Mouse (Mus musculus): ENCODE measurements at regions not wholly inside any gene's neighbourhood (a gene's known extent, or its start where the extent isn't known, plus 50 kb on each side); places are given as distances from the start of the nearest gene placed in this dataset.

- Histone ChIP-seq H3K4me3 (replicated peaks; ENCODE audit: low read length) (no peak overlapping the region), H3K36me3 (ENCODE audit: insufficient read depth, low read length) (no peaks in the 10 kb centered on the region), H3K4me1 (replicated peaks; ENCODE audit: low read depth, low read length) (no peaks in the 10 kb centered on the region), H3K9me3 (ENCODE audit: low read length) (no peaks in the 10 kb centered on the region), H3K27me3 (ENCODE audit: insufficient read depth, low read length) (no peaks in the 10 kb centered on the region)
- TF ChIP-seq NANOG (IDR thresholded peaks at IDR 0.05; ENCODE audit: borderline replicate concordance, low read length) (no peak), CTCF (conservative IDR thresholded peaks at IDR 0.05; ENCODE audit: low read length) (no peak), POU5F1 (IDR thresholded peaks at IDR 0.05; ENCODE audit: borderline replicate concordance, low read length) (no peak)
Observed at GRCm38 (mm10) chr10:15321480-15321879, 603.5 kb upstream of the Gje1 start.

- H3K27me3 ChIP-seq (ENCODE audit: insufficient read depth, low read length): no peaks in the 10 kb centered on the region
- no peaks in the 10 kb centered on the region for H3K4me1 ChIP-seq (replicated peaks; ENCODE audit: low read depth, low read length)
- H3K36me3 ChIP-seq (ENCODE audit: insufficient read depth, low read length): no peaks in the 10 kb centered on the region
- TF ChIP-seq POU5F1 (IDR thresholded peaks at IDR 0.05; ENCODE audit: borderline replicate concordance, low read length): no peak
- no peak for TF ChIP-seq NANOG (IDR thresholded peaks at IDR 0.05; ENCODE audit: borderline replicate concordance, low read length)
- no peaks in the 10 kb centered on the region for H3K9me3 ChIP-seq (ENCODE audit: low read length)
- H3K4me3 ChIP-seq (replicated peaks; ENCODE audit: low read length): no peak overlapping the region
Observed at GRCm38 (mm10) chr10:15317017-15317607, 599.1 kb upstream of the Gje1 start.

GRCm38 (mm10) chr10:15310650-15311049 lies 592.6 kb upstream of the Gje1 start:
- Histone ChIP-seq H3K4me1 (replicated peaks; ENCODE audit: low read depth, low read length) (no peaks in the 10 kb centered on the region), H3K4me3 (replicated peaks; ENCODE audit: low read length) (no peak overlapping the region), H3K27me3 (ENCODE audit: insufficient read depth, low read length) (no peaks in the 10 kb centered on the region), H3K9me3 (ENCODE audit: low read length) (no peaks in the 10 kb centered on the region), H3K36me3 (ENCODE audit: insufficient read depth, low read length) (no peaks in the 10 kb centered on the region)
- TF ChIP-seq CTCF (conservative IDR thresholded peaks at IDR 0.05; ENCODE audit: low read length) (no peak), NANOG (IDR thresholded peaks at IDR 0.05; ENCODE audit: borderline replicate concordance, low read length) (no peak), POU5F1 (IDR thresholded peaks at IDR 0.05; ENCODE audit: borderline replicate concordance, low read length) (no peak)

GRCm38 (mm10) chr10:15305811-15306473 lies 587.9 kb upstream of the Gje1 start:
- Histone ChIP-seq H3K4me3 (replicated peaks; ENCODE audit: low read length) (no peak overlapping the region), H3K4me1 (replicated peaks; ENCODE audit: low read depth, low read length) (no peaks in the 10 kb centered on the region), H3K36me3 (ENCODE audit: insufficient read depth, low read length) (no peaks in the 10 kb centered on the region), H3K27me3 (ENCODE audit: insufficient read depth, low read length) (no peaks in the 10 kb centered on the region), H3K9me3 (ENCODE audit: low read length) (no peaks in the 10 kb centered on the region)
- TF ChIP-seq POU5F1 (IDR thresholded peaks at IDR 0.05; ENCODE audit: borderline replicate concordance, low read length) (no peak), NANOG (IDR thresholded peaks at IDR 0.05; ENCODE audit: borderline replicate concordance, low read length) (no peak), CTCF (conservative IDR thresholded peaks at IDR 0.05; ENCODE audit: low read length) (no peak)

GRCm38 (mm10) chr10:15300199-15301085 lies 582.4 kb upstream of the Gje1 start:
- Histone ChIP-seq H3K27me3 (ENCODE audit: insufficient read depth, low read length) (no peaks in the 10 kb centered on the region), H3K4me3 (replicated peaks; ENCODE audit: low read length) (no peak overlapping the region), H3K9me3 (ENCODE audit: low read length) (no peaks in the 10 kb centered on the region), H3K4me1 (replicated peaks; ENCODE audit: low read depth, low read length) (peaks cover 4% of the 10 kb centered on the region; the same call in 1 of the 2 replicates), H3K36me3 (ENCODE audit: insufficient read depth, low read length) (no peaks in the 10 kb centered on the region)
- TF ChIP-seq CTCF (conservative IDR thresholded peaks at IDR 0.05; ENCODE audit: low read length): peak; percentile 76
- no peak for TF ChIP-seq NANOG (IDR thresholded peaks at IDR 0.05; ENCODE audit: borderline replicate concordance, low read length)

- Histone ChIP-seq H3K27me3 (ENCODE audit: insufficient read depth, low read length) (no peaks in the 10 kb centered on the region), H3K9me3 (ENCODE audit: low read length) (no peaks in the 10 kb centered on the region), H3K36me3 (ENCODE audit: insufficient read depth, low read length) (no peaks in the 10 kb centered on the region), H3K4me3 (replicated peaks; ENCODE audit: low read length) (no peak overlapping the region), H3K4me1 (replicated peaks; ENCODE audit: low read depth, low read length) (peaks cover 4% of the 10 kb centered on the region; the same call in 1 of the 2 replicates)
- TF ChIP-seq POU5F1 (IDR thresholded peaks at IDR 0.05; ENCODE audit: borderline replicate concordance, low read length) (no peak), CTCF (conservative IDR thresholded peaks at IDR 0.05; ENCODE audit: low read length) (no peak), NANOG (IDR thresholded peaks at IDR 0.05; ENCODE audit: borderline replicate concordance, low read length) (no peak)
Observed at GRCm38 (mm10) chr10:15299331-15300198, 581.6 kb upstream of the Gje1 start.

GRCm38 (mm10) chr10:15297257-15297656 lies 579.2 kb upstream of the Gje1 start:
- Histone ChIP-seq H3K27me3 (ENCODE audit: insufficient read depth, low read length) (no peaks in the 10 kb centered on the region), H3K9me3 (ENCODE audit: low read length) (no peaks in the 10 kb centered on the region), H3K4me1 (replicated peaks; ENCODE audit: low read depth, low read length) (peaks cover 4% of the 10 kb centered on the region; the same call in 1 of the 2 replicates), H3K36me3 (ENCODE audit: insufficient read depth, low read length) (no peaks in the 10 kb centered on the region), H3K4me3 (replicated peaks; ENCODE audit: low read length) (no peak overlapping the region)
- TF ChIP-seq CTCF (conservative IDR thresholded peaks at IDR 0.05; ENCODE audit: low read length) (no peak), POU5F1 (IDR thresholded peaks at IDR 0.05; ENCODE audit: borderline replicate concordance, low read length) (no peak), NANOG (IDR thresholded peaks at IDR 0.05; ENCODE audit: borderline replicate concordance, low read length) (no peak)
